Mouse (Mus musculus) embryonic fibroblast, embryonic 13.5 days (primary cell): ENCODE measurements around the gene Tmcc1. TPM values are rescaled to one million over a fixed set of nuclear protein-coding genes. Genes with fewer than 3 reads are reported as not detected.
"Not testable (repeated sequence)": the region's sequence is repeated elsewhere in the genome, so short reads cannot be mapped to it uniquely, and the experiment has no call there.

Source experiments
- H3K27ac ChIP-seq: 2 replicates; pipeline ENCODE4 v1.5.1; 2012; ENCODE audit warnings: low read length, control low read depth, inconsistent platforms; ENCODE audit not compliant: insufficient read depth
- H3K4me1 ChIP-seq: 2 replicates; pipeline ENCODE4 v1.6.1; 2011; ENCODE audit warnings: low read length; ENCODE audit not compliant: control insufficient read depth, insufficient read depth
- H3K4me3 ChIP-seq: 2 replicates; pipeline ENCODE4 v1.5.1; 2011; ENCODE audit warnings: mild to moderate bottlenecking, control low read depth, low read length; ENCODE audit not compliant: insufficient read depth
- CTCF ChIP-seq: IDR thresholded peaks from 2 replicates; pipeline ENCODE4 v1.5.1; 2011; ENCODE audit warnings: mild to moderate bottlenecking, control low read depth, low read length, moderate library complexity, borderline replicate concordance; ENCODE audit not compliant: insufficient read depth
- POLR2A ChIP-seq: IDR thresholded peaks from 2 replicates; pipeline ENCODE4 v1.6.1; 2011; ENCODE audit warnings: low read depth, mild to moderate bottlenecking, control low read depth, low read length, moderate library complexity
- polyA plus RNA-seq: library from polyadenylated mRNA; stranded (reverse); fragments of >200 nt; gene quantifications from 2 replicates; pipeline ENCODE4 v1.2.4, GENCODE M21; 2011; ENCODE audit warnings: low read depth; ENCODE audit not compliant: missing spikeins, insufficient read length

Gene Tmcc1
- polyA plus RNA-seq: 22.1 and 22.7 TPM in 2 replicates

- H3K4me1 ChIP-seq: no peaks in the 10 kb centered on the region; the same call in none of the 2 replicates
- H3K27ac ChIP-seq: no peak within 1 kb of the TSS
- peak within 1 kb of the TSS; percentile 82 for H3K4me3 ChIP-seq
- TF ChIP-seq CTCF (peak; percentile 3; the same call in 1 of the 2 replicates), POLR2A (peak; percentile 71)
Observed at GRCm38 (mm10) chr6:116193394-116194393, at the start of gene Tmcc1. Gene Tmcc1, minus strand, starts transcription at chr6:116193486.

- TF ChIP-seq POLR2A (no peak), CTCF (no peak)
- no peak overlapping the region for H3K4me3 ChIP-seq
- peaks cover 3% of the 10 kb centered on the region; the same call in 1 of the 2 replicates for H3K4me1 ChIP-seq
- no peak overlapping the region for H3K27ac ChIP-seq
Observed at GRCm38 (mm10) chr6:116240371-116240770, 47.1 kb upstream of the Tmcc1 start.

GRCm38 (mm10) chr6:116238083-116238482 is 44.8 kb upstream of the Tmcc1 start:
- Histone ChIP-seq H3K4me1 (peaks cover 3% of the 10 kb centered on the region; the same call in 1 of the 2 replicates), H3K27ac (no peak overlapping the region), H3K4me3 (no peak overlapping the region)
- no peak for TF ChIP-seq POLR2A
- TF ChIP-seq CTCF: no peak

GRCm38 (mm10) chr6:116235336-116235735 is 42.0 kb upstream of the Tmcc1 start:
- TF ChIP-seq POLR2A (no peak), CTCF (no peak)
- no peak overlapping the region for H3K4me3 ChIP-seq
- no peak overlapping the region for H3K27ac ChIP-seq
- peaks cover 2% of the 10 kb centered on the region; the same call in 1 of the 2 replicates for H3K4me1 ChIP-seq

- not testable (repeated sequence) for H3K4me1 ChIP-seq, H3K4me3 ChIP-seq, H3K27ac ChIP-seq
Observed at GRCm38 (mm10) chr6:116234821-116235220, 41.5 kb upstream of the Tmcc1 start.

GRCm38 (mm10) chr6:116228785-116229525 is 35.7 kb upstream of the Tmcc1 start:
- TF ChIP-seq POLR2A (no peak), CTCF (peak; percentile 93)

GRCm38 (mm10) chr6:116227767-116228166 is 34.5 kb upstream of the Tmcc1 start:
- TF ChIP-seq CTCF (no peak), POLR2A (no peak)
- no peak overlapping the region for H3K4me3 ChIP-seq

More at GRCm38 (mm10) chr6:116228785-116229525, 35.7 kb upstream of the Tmcc1 start:
- no peak overlapping the region for H3K4me3 ChIP-seq
- H3K27ac ChIP-seq: no peak overlapping the region
- no peaks in the 10 kb centered on the region for H3K4me1 ChIP-seq

GRCm38 (mm10) chr6:116207729-116208534 is 14.6 kb upstream of the Tmcc1 start, which contains the start of gene Washc2:
Gene Washc2, plus strand, starts transcription at chr6:116208038.
- Histone ChIP-seq H3K27ac (peak within 1 kb of the TSS; percentile 39; the same call in 1 of the 2 replicates), H3K4me1 (peaks cover 2% of the 10 kb centered on the region; the same call in 1 of the 2 replicates), H3K4me3 (peak within 1 kb of the TSS; percentile 80)
- TF ChIP-seq POLR2A (peak; percentile 97), CTCF (no peak)

More at GRCm38 (mm10) chr6:116227767-116228166, 34.5 kb upstream of the Tmcc1 start:
- no peak overlapping the region for H3K27ac ChIP-seq
- H3K4me1 ChIP-seq: no peaks in the 10 kb centered on the region

- Histone ChIP-seq H3K4me1 (no peaks in the 10 kb centered on the region), H3K4me3 (no peak overlapping the region), H3K27ac (no peak overlapping the region)
- TF ChIP-seq CTCF (no peak), POLR2A (no peak)
Observed at GRCm38 (mm10) chr6:116199682-116200081, 6.4 kb upstream of the Tmcc1 start.
